Mouse (Mus musculus) adrenal gland, postnatal 14 days (tissue): Measurements from ENCODE around the gene Ptges. TPM values are rescaled to one million over a fixed set of nuclear protein-coding genes. Genes with fewer than 3 reads are reported as not detected.
"Not testable (repeated sequence)": the region's sequence is repeated elsewhere in the genome, so short reads cannot be mapped to it uniquely, and the experiment has no call there.

ENCODE experiments used
- DNase-seq: peaks from one replicate; pipeline ENCODE4 v3.0.0; 2021; ENCODE audit warnings: mixed read lengths
- long read RNA-seq, 2 experiments: library from polyadenylated mRNA; stranded (forward); transcript quantifications; one replicate each; pipeline ENCODE4 v2.0.0; 2021
- total RNA-seq: library from RNA; stranded (reverse); gene quantifications from 2 replicates; pipeline ENCODE4 v1.2.3, GENCODE M21; 2021

The Ptges gene
- 11.7 and 12.7 TPM in 2 replicates for total RNA-seq
- long read RNA-seq, experiment 1, transcript Ptges-202 (3 exons, 3,647 nt), result major isoform, 8 of 14 reads
- long read RNA-seq, experiment 1, partial matches to known transcripts, result 0 of 14 reads
- long read RNA-seq, experiment 1, other reads (novel, unspliced or antisense), result 6 of 14 reads
- long read RNA-seq, experiment 2, transcript Ptges-202 (3 exons, 3,647 nt), result major isoform, 7 of 11 reads
- long read RNA-seq, experiment 2, partial matches to known transcripts, result 0 of 11 reads
- long read RNA-seq, experiment 2, other reads (novel, unspliced or antisense), result 4 of 11 reads

- peak; percentile 83 for DNase-seq
Measured at GRCm38 (mm10) chr2:30929483-30930045, at the start of gene Ptges. Ptges (minus strand) TSS chr2:30929863.

- peak; percentile 94 for DNase-seq
Measured at GRCm38 (mm10) chr2:30967352-30968327, 38.0 kb upstream of the Ptges start, which contains the start of gene Tor1a. Tor1a (minus strand) TSS chr2:30967933.

GRCm38 (mm10) chr2:30966826-30967225 lies 37.2 kb upstream of the Ptges start:
- DNase-seq, result no peak

DNA sequence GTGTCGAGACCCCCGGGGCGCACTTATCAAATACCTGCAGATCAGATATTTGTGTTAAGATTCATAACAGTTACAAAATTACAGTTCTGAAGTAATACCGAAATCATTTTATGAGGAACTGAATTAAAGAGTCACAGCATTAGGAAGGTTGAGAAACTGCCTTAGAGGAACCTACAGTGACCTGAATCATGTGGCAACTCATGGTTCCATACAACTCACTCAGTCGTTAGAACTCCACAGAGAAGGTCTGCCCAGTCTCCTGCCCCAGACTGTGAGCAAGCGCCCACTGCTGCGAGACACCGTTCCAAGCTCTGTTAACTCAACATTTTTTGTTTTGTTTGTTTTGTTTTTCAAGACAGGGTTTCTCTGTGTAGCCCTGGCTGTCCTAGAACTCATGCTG lies 36.0 kb upstream of the Ptges start:
- no peak for DNase-seq

DNA sequence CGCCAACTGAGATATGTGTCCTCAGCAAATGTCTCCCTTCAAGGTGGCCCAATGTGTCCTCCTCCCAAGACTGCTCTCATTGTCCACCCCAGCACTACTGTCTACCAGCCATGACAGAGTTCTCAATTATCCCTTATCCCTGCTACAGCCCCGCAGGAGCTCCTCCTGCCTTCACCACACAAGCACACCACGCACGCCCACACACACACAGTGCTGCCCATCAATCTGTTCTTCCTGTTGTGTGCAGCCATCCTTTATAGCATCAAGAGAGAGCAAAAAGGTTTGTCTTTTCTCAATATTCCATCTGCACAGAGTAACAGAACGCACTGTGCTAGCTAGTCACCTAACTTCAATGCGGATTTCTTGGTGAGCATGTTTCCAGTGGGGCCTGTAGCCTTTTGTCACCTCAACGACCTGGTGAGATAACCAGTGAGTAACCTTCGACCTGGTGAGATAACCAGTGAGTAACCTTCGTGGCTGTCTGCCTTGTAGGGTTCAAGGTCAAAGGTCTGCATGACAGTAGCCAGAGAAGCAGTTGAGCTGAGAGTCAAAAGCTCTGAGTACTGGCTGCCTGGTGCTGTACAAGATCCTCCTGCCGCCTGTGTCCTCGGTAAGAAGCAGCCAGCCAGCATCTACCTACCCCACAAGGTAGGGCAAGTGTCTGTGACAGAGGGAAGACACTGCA lies 33.0 kb upstream of the Ptges start:
- DNase-seq, result peak; percentile 33

GRCm38 (mm10) chr2:30959856-30960255 lies 30.2 kb upstream of the Ptges start:
- peak; percentile 47 for DNase-seq

DNA sequence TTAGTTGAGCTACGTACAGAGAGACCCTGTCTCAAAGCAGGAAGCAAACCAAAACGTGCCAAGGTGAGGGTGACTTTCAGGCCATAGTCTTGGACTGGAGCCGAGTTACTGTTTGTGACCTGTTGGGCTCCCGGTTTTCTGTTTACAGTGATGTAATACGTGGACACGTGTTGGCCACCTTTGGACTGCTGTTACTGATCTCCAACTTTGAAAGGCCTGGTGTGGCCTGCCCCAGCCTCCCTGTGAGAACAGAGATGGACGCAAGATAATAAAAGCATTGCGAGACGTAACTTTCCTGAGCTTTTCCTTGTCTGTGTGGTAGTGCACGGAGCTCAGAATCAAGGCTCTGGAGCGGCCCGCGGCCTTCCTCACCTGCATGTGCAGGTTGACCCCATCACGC lies 29.1 kb upstream of the Ptges start:
- no peak for DNase-seq

DNA sequence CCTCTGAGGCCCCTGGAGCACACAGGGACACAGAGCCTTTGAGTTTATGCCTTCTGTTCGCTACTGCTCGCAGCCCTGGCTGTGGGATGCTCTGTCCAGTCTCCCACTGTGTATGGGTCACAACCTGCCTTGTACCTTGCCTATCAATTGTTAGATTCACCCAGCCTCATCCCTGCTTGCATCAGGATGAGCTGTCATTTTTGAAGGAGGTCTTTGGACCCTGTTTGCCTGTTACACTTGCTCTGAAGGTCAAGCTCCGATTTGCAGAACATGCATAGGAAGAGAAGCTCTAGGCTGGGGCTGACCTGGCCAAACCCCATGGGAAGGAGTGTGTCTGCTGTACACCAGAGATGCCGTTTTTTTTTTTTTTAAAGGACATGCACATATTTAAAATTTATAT lies 27.8 kb upstream of the Ptges start:
- DNase-seq, result no peak

- DNase-seq, result no peak
Measured at GRCm38 (mm10) chr2:30954797-30955196, 25.1 kb upstream of the Ptges start.

DNA sequence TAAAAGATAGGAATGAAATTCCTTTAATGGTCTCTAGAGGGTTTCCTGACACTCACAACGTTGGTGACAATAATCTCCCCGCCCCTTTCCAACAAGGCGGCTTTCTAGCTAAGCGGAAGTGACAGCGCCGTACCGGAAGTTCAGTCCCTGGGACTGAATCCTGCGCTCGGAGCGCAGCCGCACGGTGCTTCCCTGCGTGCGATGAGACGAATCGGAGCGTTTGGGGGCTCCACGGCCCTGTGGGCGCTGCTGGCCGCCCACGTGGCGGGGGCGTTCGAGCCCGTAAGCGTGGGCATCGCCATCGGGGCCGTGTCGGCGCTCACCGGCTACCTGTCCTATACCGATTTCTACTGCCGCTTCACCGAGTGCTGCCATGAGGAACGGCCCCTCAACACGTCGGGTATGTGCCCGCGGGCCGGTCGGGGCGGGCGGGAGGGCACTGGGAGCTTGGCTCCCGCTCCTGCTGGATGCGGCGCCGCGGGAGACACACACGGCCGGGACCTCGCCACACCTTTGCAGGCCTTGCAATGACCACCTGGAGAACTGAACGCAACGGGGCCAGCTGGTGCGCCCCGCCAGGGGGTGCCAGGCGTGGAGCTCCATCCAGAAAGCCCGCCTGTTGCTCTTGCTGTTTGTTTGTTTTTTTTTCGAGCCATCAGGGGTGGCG lies 23.3 kb upstream of the Ptges start, which contains the start of gene Tor1b:
Gene Tor1b (plus strand): TSS at position 136 of the 667 bp plus-strand sequence.
- DNase-seq, result peak; percentile 92

DNA sequence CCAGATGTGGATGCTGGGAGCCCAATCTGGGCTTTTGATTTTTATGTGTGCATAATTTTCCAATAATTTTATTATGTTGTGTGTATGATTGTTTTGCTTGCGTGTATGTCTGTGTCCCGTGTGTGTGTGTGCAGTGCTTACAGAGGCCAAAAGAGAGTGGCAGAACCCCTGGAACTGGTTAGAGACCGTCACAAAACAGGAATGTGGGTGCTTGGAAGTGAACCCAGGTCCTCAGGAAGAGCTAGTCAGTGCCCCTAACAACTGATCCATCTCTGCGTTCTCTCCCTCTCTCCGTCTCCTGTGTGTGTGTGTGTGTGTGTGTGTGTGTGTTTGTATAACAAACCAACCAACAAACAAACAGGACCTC lies 22.8 kb upstream of the Ptges start:
- no peak for DNase-seq

- DNase-seq, result peak; percentile 68
Measured at GRCm38 (mm10) chr2:30942603-30943011, 12.9 kb upstream of the Ptges start.

GRCm38 (mm10) chr2:30942116-30942515 lies 12.5 kb upstream of the Ptges start:
- DNase-seq, result not testable (repeated sequence)

DNA sequence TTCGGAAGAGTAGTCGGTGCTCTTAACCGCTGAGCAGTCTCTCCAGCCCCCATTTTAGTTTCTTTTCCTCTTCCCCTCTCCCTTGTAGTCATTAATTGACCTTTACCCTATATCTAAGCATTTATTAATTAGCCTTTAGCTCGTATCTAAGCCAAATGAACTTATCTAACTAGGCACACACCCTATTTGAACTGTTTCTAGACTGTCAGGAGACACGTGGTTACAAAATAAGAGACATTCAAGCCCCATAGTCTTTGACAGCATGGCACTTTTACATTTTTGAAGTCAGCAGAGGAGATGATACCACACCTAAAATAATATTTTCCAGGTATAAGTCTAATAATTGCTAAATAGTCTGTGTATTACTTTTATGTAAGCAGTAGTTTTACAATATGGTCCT lies 11.9 kb upstream of the Ptges start:
- no peak for DNase-seq

DNA sequence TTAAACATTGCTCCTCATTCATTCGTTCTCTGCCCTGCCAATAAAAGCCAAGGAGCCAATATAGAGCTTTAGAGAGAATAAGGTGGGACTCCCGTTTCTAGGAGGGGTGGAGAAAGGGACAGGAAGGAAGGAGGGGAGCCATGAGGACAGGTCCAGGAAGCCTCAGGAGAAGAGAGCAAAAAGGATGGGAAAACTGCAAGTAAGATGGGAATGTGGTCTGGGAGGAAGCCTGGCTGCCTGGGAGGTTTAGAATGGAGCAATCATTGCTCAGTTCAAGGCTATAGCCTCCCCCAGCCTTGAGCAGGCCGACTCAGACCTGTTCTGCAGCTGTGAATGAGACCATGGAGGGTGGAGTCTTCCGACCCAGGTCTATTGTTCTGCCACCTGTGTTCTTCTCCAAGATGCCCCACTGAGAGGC lies 8.9 kb upstream of the Ptges start:
- no peak for DNase-seq

DNA sequence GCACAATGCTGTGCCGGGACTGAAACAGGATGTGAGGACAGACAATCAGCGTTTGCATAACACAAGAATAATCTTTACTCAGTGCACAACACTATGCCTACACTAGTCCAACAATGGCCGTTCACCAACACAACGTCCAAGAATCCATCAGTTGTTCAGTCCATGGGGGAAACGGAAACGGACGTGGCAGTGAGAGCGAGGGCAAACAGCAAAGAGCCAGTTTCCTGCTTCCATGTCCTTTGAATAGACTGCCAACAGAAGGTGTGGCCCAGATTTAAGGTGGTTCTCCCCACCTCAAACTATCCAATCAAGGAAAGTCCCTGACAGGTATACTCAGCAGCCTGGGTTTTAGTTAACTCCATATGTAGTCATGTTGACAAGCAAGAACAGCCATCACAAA lies 8.1 kb upstream of the Ptges start:
- DNase-seq, result no peak

DNA sequence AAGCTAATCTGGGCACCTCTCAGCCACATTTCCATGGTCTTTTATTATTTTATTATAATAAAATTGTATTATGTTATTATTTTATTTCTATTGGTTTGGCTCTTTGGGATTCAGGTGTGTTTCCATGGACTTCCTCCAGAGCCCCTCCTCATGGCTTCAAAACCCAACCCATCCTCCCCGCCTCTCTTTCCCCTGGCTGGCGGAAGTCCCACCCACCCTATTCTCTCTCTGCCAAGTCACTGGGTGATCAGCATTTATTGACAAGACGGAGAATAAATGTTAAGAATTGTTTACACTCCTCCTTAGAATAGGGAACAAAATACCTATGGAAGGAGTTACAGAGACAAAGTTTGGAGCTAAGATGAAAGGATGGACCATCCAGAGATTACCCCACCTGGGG lies 7.1 kb upstream of the Ptges start:
- DNase-seq, result no peak

DNA sequence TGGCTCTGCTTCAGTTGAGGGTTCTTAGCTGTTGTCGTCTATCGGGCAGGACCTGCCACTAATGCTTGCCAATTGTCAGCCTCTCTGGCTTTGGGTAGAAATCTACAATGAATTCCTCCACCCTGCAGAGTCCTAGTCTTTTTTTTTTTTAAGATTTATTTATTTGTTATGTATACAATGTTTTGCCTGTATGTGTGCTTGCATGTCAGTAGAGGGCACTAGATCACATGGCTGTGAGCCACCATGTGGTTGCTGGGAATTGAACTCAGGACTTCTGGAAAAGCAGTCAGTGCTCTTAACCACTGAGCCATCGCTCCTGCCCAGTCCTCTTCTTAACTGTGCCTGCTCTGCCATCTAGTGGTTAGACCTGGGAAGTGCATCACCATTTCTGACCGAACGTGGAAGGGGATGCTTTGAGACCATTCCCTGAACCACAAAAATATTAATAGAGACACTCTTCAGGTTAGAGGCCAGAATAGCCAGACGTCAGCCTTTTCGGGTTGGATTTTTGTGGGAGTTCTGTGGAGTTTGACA lies 4.3 kb upstream of the Ptges start:
- DNase-seq, result peak; percentile 86

- DNase-seq, result no peak
Measured at GRCm38 (mm10) chr2:30933032-30933431, 3.4 kb upstream of the Ptges start.

- no peak for DNase-seq
Measured at GRCm38 (mm10) chr2:30931922-30932321, 2.3 kb upstream of the Ptges start.

- DNase-seq, result not testable (repeated sequence)
Measured at GRCm38 (mm10) chr2:30930846-30931245, 1.2 kb upstream of the Ptges start.
